ENCODE assay signal across 10 mouse cellular contexts in genomic region chr2:122533378-122533777, GRCm38 (mm10). TPM values are rescaled to one million over a fixed set of nuclear protein-coding genes. Genes with fewer than 3 reads are reported as not detected.
DNase-seq lines count a peak whose midpoint lies in the region; ATAC-seq and TF ChIP-seq lines count a peak whose summit lies in the region.
"Had no signal": no experiment of that assay in that cellular context is flagged by ENCODE, and none has a peak within 500 bp of the region (broad histone marks: within the 10 kb centered on the region; RNA-seq: fewer than 3 reads in every experiment).

No protein-coding gene starts in this region.

- DNase-seq in heart, postnatal 10 days = peak; percentile 7
- DNase-seq in heart, adult 18-20 months = no peak
- peak; percentile 10 for DNase-seq in NIH3T3 (ENCODE audit: low read depth)
- DNase-seq in frontal cortex, adult 2 months (ENCODE audit: extremely low spot score in 1 of 2, low spot score in 1 of 2) = peak; percentile 20 to 67
- peak; percentile 8 for DNase-seq in left cerebral cortex, adult 11 months (ENCODE audit: low spot score)
- DNase-seq in urinary bladder, postnatal 14 days (ENCODE audit: low spot score) = no peak
- DNase-seq in midbrain, embryonic 10.5 days (ENCODE audit: low spot score) = no peak
- DNase-seq: cerebellum, adult 2 months had no signal

- no peak for ATAC-seq in intestine, postnatal 0 days

- H3K4me3 ChIP-seq in intestine, postnatal 0 days (ENCODE audit: low read depth, low read length) = no peak overlapping the region
- no peak overlapping the region for H3K4me3 ChIP-seq in midbrain, embryonic 10.5 days
- H3K4me3 ChIP-seq: megakaryocyte, embryonic 14.5 days had no signal

- no peak overlapping the region for H3K4me2 ChIP-seq in intestine, postnatal 0 days (replicated peaks; ENCODE audit: low read depth)

- H3K27ac ChIP-seq in intestine, postnatal 0 days (ENCODE audit: low read depth, low read length) = no peak overlapping the region
- no peak overlapping the region for H3K27ac ChIP-seq in midbrain, embryonic 10.5 days (replicated peaks)

- no peak overlapping the region for H3K9ac ChIP-seq in intestine, postnatal 0 days (ENCODE audit: low read depth, low read length)

- no peaks in the 10 kb centered on the region for H3K9me3 ChIP-seq in intestine, postnatal 0 days (ENCODE audit: control insufficient read depth)
- H3K9me3 ChIP-seq in midbrain, embryonic 10.5 days (replicated peaks) = no peaks in the 10 kb centered on the region
- H3K9me3 ChIP-seq: megakaryocyte, embryonic 14.5 days had no signal

- TF ChIP-seq CTCF in intestine, postnatal 0 days (IDR thresholded peaks at IDR 0.05; ENCODE audit: low read depth) = no peak

- no peaks in the 10 kb centered on the region for H3K36me3 ChIP-seq in intestine, postnatal 0 days (ENCODE audit: control insufficient read depth, insufficient read depth)
- no peaks in the 10 kb centered on the region for H3K36me3 ChIP-seq in midbrain, embryonic 10.5 days

- WGBS in intestine, postnatal 0 days = 84% methylated on average over 2 of the region's 2 CpGs
- 91% methylated on average over 2 of the region's 2 CpGs for WGBS in midbrain, embryonic 10.5 days

- intact Hi-C loops in heart, postnatal 10 days (cut with DNase I) = no loop called here

- H3K27me3 ChIP-seq in intestine, postnatal 0 days (replicated peaks; ENCODE audit: control insufficient read depth, insufficient read depth, low read length) = no peaks in the 10 kb centered on the region
- H3K27me3 ChIP-seq in midbrain, embryonic 10.5 days (ENCODE audit: low read depth, poor library complexity, severe bottlenecking) = no peaks in the 10 kb centered on the region
- H3K27me3 ChIP-seq: megakaryocyte, embryonic 14.5 days had no signal

- H3K4me1 ChIP-seq in intestine, postnatal 0 days (replicated peaks; ENCODE audit: control insufficient read depth, insufficient read depth, low read length) = no peaks in the 10 kb centered on the region
- H3K4me1 ChIP-seq in midbrain, embryonic 10.5 days = no peaks in the 10 kb centered on the region
- H3K4me1 ChIP-seq: megakaryocyte, embryonic 14.5 days had no signal

RNA-seq across cellular contexts. Expression of gene Gm14085, which starts 48.6 kb away (rescaled TPM):
- total RNA-seq in heart, postnatal 10 days (2021) = under 1 TPM; 0.67 to 0.74 TPM
- under 1 TPM; 0.72 TPM for total RNA-seq in heart, adult 18-20 months (2021)
- polyA plus RNA-seq in frontal cortex, adult 2 months (2012; rRNA removed) = not detected in 2 replicates
- 0.12 and 0.16 TPM in 2 replicates for polyA plus RNA-seq in intestine, postnatal 0 days (2015; fragmentation: Nextera tagmentation; extraction: Ambion mirVana)
- not detected in 2 replicates for polyA plus RNA-seq in midbrain, embryonic 10.5 days (2016; fragmentation: Nextera tagmentation; extraction: Ambion mirVana)
- polyA plus RNA-seq: cerebellum, adult 2 months had no signal

Comparison
In these comparisons a context has a peak if more than half of its experiments do, and no peak if none do; other contexts are left out.
1. DNase-seq: peak in heart, postnatal 10 days (2 of 2), NIH3T3 (single experiment), frontal cortex, adult 2 months (2 of 2) and left cerebral cortex, adult 11 months (single experiment); none in heart, adult 18-20 months (0 of 2), urinary bladder, postnatal 14 days (single experiment) and midbrain, embryonic 10.5 days (single experiment).